Mouse (Mus musculus) hindbrain, embryonic 11.5 days (tissue): Measurements from ENCODE around the gene Dusp5. TPM values are rescaled to one million over a fixed set of nuclear protein-coding genes. Genes with fewer than 3 reads are reported as not detected.
A peak's percentile ranks its signal among the peaks of the same experiment; 100 is the strongest.

Experiments
- ATAC-seq: fragments of 200-750 bp; cut with Nextera tagmentation; 2 replicates; pipeline ENCODE4 v1.8.0; 2017; ENCODE audit warnings: mild to moderate bottlenecking, moderate TSS enrichment, moderate library complexity; ENCODE audit not compliant: low FRiP score
- DNase-seq: peaks from one replicate; pipeline ENCODE4 v3.0.0-alpha.2; 2015; ENCODE audit warnings: low spot score
- H3K27ac ChIP-seq: fragments of 300-500 bp; sonication (generic); 2 replicates; pipeline ENCODE4 v1.5.1; 2014; ENCODE audit warnings: mild to moderate bottlenecking, low read depth, low read length
- H3K27me3 ChIP-seq: fragments of 300-500 bp; sonication (generic); 2 replicates; pipeline ENCODE4 v1.6.1; 2014; ENCODE audit warnings: mild to moderate bottlenecking, low read length, moderate library complexity, mixed read lengths; ENCODE audit not compliant: control insufficient read depth, insufficient read depth
- H3K36me3 ChIP-seq: fragments of 300-500 bp; sonication (generic); 2 replicates; pipeline ENCODE4 v1.6.1; 2014; ENCODE audit warnings: mild to moderate bottlenecking, low read length, moderate library complexity, mixed read lengths; ENCODE audit not compliant: control insufficient read depth, insufficient read depth
- H3K4me1 ChIP-seq: fragments of 300-500 bp; sonication (generic); replicated peaks from 2 replicates; pipeline ENCODE4 v1.6.1; 2014; ENCODE audit warnings: low read length, mixed read lengths; ENCODE audit not compliant: control insufficient read depth, insufficient read depth
- H3K4me2 ChIP-seq: fragments of 300-500 bp; sonication (generic); replicated peaks from 2 replicates; pipeline ENCODE4 v1.6.1; 2014; ENCODE audit warnings: mild to moderate bottlenecking, low read depth, low read length
- H3K4me3 ChIP-seq: fragments of 300-500 bp; sonication (generic); 2 replicates; pipeline ENCODE4 v1.5.1; 2014; ENCODE audit warnings: low read depth, low read length
- H3K9ac ChIP-seq: fragments of 300-500 bp; sonication (generic); 2 replicates; pipeline ENCODE4 v1.6.1; 2014; ENCODE audit warnings: low read depth, low read length
- H3K9me3 ChIP-seq: fragments of 300-500 bp; sonication (generic); 2 replicates; pipeline ENCODE4 v1.6.1; 2016; ENCODE audit warnings: low read length; ENCODE audit not compliant: control insufficient read depth
- WGBS: fragments of 180-500 bp; shearing (Covaris S2); extraction: QIAGEN DNeasy Blood & Tissue Kit; methylation state at CpG from one replicate; pipeline ENCODE4 v1.1.7; 2014; 5-methylcytosine and 5-hydroxymethylcytosine counted together
- polyA plus RNA-seq: library from polyadenylated mRNA; unstranded; fragments of >200 nt; fragmentation: Nextera tagmentation; extraction: Ambion mirVana; gene quantifications from 2 replicates; pipeline ENCODE4 v1.2.1, GENCODE M21; 2014

The Dusp5 gene
- polyA plus RNA-seq, 1 experiment from 2014 or later = 2.3 TPM

DNA sequence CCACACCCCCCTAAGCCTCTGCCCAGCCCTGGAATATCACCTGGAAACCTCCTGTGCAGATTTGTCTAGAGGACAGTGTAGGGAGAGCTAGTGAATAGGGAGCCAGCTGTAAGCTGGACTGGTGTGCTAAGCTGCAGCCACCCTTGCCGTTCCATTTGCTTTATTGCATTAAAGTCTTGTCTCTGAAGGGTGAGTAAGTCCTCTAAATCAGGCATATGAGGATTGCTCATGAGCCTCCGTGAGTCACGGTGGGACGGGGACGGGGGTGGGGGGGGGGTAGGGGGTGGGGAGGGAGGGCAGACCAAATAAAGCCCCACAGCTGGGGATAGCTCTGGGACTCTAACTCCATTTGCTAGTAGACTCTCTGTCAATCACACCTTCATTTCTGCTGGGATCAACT lies 14.7 kb downstream of the Dusp5 start:
- ATAC-seq = no peak
- no peak overlapping the region for H3K4me3 ChIP-seq
- no peaks in the 10 kb centered on the region for H3K36me3 ChIP-seq
- H3K27ac ChIP-seq = no peak overlapping the region
- H3K4me2 ChIP-seq = no peak overlapping the region
- H3K4me1 ChIP-seq = no peaks in the 10 kb centered on the region
- no peak for DNase-seq
- H3K27me3 ChIP-seq = no peaks in the 10 kb centered on the region
- WGBS = 35% methylated on average over 5 of the region's 5 CpGs
- H3K9me3 ChIP-seq = no peaks in the 10 kb centered on the region
- H3K9ac ChIP-seq = no peak overlapping the region

DNA sequence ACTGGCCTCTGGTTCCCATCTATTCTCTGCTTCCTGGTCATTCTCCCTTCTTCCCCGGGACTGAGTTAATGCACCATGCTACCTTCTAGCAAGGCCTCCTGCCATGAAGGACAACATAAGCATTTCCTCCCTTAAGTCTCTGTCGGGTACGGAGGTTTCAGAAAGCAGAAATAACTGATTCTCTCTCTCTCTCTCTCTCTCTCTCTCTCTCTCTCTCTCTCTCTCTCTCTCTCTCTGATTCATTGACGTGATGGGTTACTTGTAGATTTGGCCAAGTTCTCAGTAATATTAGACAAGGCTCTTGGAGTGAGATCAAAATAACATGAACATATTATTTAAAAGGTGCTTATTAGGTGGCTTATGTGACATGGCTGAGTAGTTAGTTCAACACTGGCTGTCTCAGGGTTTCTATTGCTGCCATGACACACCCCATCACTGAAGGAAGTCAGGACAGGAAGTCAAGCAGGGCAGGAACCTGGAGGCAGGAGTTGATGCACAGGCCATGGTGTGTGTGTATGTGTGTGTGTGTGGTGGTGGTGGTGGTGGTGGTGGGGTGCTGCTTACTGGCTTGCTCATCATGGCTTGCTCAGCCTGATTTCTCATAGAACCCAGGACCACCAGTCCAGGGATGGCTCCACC lies 16.1 kb downstream of the Dusp5 start:
- Histone ChIP-seq H3K4me1 (no peaks in the 10 kb centered on the region), H3K9ac (no peak overlapping the region), H3K9me3 (no peaks in the 10 kb centered on the region), H3K36me3 (no peaks in the 10 kb centered on the region), H3K27me3 (no peaks in the 10 kb centered on the region), H3K4me2 (no peak overlapping the region), H3K4me3 (no peak overlapping the region), H3K27ac (no peak overlapping the region)
- ATAC-seq (no peak), DNase-seq (no peak)
- WGBS = 63% methylated on average over 4 of the region's 4 CpGs

DNA sequence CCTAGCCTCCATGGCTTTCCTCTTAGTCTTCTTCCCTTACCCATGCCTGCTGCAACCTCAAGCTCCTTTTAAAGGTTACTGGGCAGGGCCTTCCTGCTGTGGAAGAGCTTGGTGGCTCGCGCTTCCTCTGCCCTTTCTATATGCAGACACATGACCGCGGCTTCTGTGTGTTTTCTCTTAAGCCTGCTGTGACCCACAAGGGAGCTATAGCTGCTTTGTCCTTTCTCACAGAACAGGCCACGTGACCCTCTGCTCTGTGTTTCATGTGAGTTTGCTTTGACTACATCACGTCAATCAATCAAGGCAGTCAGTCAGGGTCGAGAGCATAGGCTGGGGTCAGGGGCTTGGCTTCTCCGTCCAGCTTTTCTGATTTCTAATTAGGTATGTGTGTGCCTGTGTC lies 18.7 kb downstream of the Dusp5 start:
- no peaks in the 10 kb centered on the region for H3K36me3 ChIP-seq
- no peak overlapping the region for H3K9ac ChIP-seq
- DNase-seq (peak; percentile 40), ATAC-seq (peak; percentile 49; the same call in 1 of the 2 replicates)
- WGBS = 18% methylated on average over 8 of the region's 8 CpGs
- H3K27ac ChIP-seq = no peak overlapping the region
- H3K27me3 ChIP-seq = no peaks in the 10 kb centered on the region
- no peak overlapping the region for H3K4me3 ChIP-seq
- no peaks in the 10 kb centered on the region for H3K4me1 ChIP-seq
- H3K9me3 ChIP-seq = no peaks in the 10 kb centered on the region
- no peak overlapping the region for H3K4me2 ChIP-seq

DNA sequence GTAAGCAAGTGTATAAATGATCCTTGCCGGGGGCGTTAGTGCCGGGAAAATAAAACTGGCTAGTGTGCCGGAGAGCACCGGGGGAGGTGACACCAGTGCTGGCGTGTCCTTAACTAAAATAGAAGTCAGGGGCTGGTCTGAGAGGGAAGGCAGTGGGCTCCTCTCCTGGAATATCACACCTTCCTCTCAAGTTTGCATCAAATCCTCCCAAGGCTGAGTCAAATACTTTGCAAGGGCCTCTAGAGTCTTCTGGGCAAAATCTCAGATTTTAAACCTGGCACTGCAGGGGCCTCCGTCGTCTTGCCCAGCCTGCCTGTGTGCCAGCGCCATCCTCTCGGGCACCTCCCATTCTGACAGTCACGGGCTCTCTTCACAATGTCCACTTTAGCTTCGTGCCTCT lies 22.1 kb downstream of the Dusp5 start:
- WGBS = 80% methylated on average over 12 of the region's 12 CpGs
- H3K36me3 ChIP-seq = no peaks in the 10 kb centered on the region

DNA sequence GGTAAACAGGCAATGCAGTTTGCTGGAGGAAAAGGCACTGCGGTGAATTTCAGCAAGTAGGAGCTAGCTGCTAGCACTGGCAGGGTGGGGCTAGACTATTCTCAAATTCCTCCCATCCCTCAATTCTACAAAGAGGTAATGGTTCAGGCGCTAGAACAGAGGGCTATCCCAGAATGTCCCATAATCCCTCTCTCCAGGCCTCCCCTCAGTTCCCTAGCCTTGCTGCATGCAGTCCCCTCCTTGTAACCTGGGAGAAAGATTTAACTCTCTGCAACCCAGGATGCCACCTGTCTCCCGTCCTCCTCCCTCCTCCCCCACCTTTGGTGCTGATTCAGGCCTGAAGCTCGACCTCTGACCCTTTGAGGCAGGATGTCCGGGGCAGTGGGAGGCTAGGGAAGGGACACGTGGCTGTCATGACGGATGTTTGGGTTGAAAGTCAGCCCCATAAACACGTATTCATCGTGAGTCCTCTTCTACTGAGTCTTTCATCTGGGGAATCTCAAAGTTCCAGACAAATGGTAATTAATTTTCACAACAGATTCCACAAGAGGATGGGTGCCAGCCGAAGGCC lies 23.4 kb downstream of the Dusp5 start:
- 32% methylated on average over 10 of the region's 10 CpGs for WGBS

More for the DNA sequence above, 22.1 kb downstream of the Dusp5 start:
- Histone ChIP-seq H3K4me3 (no peak overlapping the region), H3K27me3 (no peaks in the 10 kb centered on the region), H3K9me3 (no peaks in the 10 kb centered on the region), H3K27ac (no peak overlapping the region), H3K4me2 (no peak overlapping the region), H3K9ac (no peak overlapping the region), H3K4me1 (no peaks in the 10 kb centered on the region)
- no peak for ATAC-seq
- no peak for DNase-seq

DNA sequence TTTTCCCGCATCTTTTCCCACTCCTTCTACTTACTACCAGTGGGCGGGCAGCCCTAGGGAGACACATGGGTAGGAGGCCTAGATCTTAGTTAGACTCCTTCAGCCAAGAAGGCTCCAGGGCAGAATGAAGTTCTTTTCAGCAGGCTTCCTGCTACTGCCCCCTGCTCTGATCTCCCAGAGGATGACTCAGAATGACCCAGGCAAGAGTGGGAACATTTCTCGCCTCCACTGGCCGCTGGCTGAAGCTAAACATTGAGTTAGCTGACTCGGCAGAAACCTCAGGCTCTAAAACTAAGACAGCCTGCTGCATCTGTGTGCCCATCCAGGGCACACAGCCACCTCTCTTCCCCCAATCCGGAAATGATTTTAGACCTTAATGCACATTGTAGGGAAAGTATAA lies 23.9 kb downstream of the Dusp5 start:
- Histone ChIP-seq H3K9me3 (no peaks in the 10 kb centered on the region), H3K4me1 (no peaks in the 10 kb centered on the region), H3K27me3 (no peaks in the 10 kb centered on the region), H3K9ac (no peak overlapping the region), H3K36me3 (no peaks in the 10 kb centered on the region), H3K27ac (no peak overlapping the region), H3K4me2 (no peak overlapping the region), H3K4me3 (no peak overlapping the region)
- ATAC-seq = no peak
- no peak for DNase-seq
- 54% methylated on average over 6 of the region's 6 CpGs for WGBS

More for the DNA sequence above, 23.4 kb downstream of the Dusp5 start:
- H3K4me2 ChIP-seq = no peak overlapping the region
- H3K9me3 ChIP-seq = no peaks in the 10 kb centered on the region
- no peaks in the 10 kb centered on the region for H3K36me3 ChIP-seq
- no peak overlapping the region for H3K27ac ChIP-seq
- ATAC-seq = no peak
- H3K27me3 ChIP-seq = no peaks in the 10 kb centered on the region
- H3K4me3 ChIP-seq = no peak overlapping the region
- H3K9ac ChIP-seq = no peak overlapping the region
- no peak for DNase-seq
- H3K4me1 ChIP-seq = no peaks in the 10 kb centered on the region

DNA sequence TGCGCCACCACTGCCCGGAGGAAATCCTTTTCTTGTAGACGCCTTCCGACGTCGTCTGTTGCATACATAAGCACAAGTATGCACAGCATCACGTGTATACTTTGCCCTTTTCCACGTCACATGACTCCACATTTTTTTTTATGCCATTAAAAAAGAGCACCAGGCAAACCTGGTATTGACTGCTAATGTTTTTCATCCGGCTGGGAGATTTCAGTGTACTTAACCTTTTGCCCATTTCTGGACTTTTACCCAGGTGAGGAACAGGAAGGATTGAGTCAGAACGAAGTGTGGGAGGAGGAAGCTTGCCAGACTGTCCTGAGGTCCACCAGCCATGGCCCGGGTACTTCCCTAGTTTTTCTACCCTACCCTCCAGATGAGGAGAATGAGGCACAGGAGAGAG lies 25.5 kb downstream of the Dusp5 start:
- no peak overlapping the region for H3K4me3 ChIP-seq
- DNase-seq (no peak), ATAC-seq (no peak)
- WGBS = 91% methylated on average over 11 of the region's 11 CpGs
- H3K27ac ChIP-seq = no peak overlapping the region
- H3K9me3 ChIP-seq = no peaks in the 10 kb centered on the region
- no peaks in the 10 kb centered on the region for H3K4me1 ChIP-seq
- H3K27me3 ChIP-seq = no peaks in the 10 kb centered on the region
- H3K36me3 ChIP-seq = no peaks in the 10 kb centered on the region
- H3K4me2 ChIP-seq = no peak overlapping the region
- no peak overlapping the region for H3K9ac ChIP-seq

DNA sequence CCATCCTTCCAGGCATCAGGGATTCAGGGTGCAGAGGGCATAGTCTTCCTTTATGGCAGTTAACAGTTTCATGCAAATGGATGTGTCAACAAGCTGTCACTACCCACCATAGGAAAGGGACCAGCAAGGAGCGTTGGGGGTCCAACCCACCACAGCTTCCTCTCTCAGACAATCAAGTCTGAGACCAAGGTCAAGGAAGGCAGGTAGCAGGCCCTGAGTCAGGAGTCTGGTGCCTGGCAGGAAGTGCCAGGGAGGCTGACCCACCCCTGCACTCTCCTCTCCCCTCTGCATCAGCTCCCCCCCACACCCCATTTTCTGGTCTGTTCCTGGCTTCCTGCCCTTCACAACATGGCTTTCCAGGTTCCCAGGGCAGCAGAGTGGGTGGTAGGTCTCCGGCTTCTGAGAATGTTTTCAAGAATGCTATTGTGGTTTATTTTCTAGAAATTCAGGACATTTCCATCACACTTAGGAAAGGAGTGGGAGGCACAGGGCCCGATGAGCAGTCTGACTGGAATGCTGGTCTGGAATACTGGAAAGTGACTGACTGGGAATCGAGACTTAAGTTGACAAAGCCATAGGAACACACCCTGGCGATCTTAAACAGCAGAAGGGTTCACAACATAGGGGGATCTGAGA lies 26.2 kb downstream of the Dusp5 start:
- Histone ChIP-seq H3K9me3 (no peaks in the 10 kb centered on the region), H3K27me3 (no peaks in the 10 kb centered on the region), H3K36me3 (no peaks in the 10 kb centered on the region), H3K27ac (no peak overlapping the region), H3K9ac (no peak overlapping the region), H3K4me3 (no peak overlapping the region), H3K4me2 (no peak overlapping the region), H3K4me1 (no peaks in the 10 kb centered on the region)
- 76% methylated on average over 5 of the region's 5 CpGs for WGBS
- ATAC-seq (no peak), DNase-seq (no peak)

DNA sequence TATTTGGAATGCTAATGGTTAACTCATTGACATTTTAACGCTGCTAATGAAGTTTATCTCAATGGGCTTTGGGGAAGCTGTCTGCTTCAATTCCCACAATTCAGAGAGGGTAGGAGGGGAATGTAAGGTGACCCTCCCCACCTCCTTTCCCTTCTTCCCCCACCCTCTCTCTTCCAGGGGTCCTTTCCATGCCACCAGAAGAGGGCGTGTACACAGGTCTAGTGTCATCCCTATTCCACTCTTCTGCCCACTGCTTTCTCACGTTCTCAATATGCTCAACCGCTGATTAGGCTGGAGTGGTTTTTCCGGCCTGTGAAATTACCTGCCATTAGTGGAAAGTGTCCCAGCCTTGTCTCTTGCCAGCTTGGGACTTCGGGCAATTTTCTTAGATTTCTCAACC lies 27.9 kb downstream of the Dusp5 start:
- Histone ChIP-seq H3K36me3 (no peaks in the 10 kb centered on the region), H3K9ac (no peak overlapping the region), H3K9me3 (no peaks in the 10 kb centered on the region), H3K4me3 (no peak overlapping the region), H3K4me2 (no peak overlapping the region), H3K27ac (no peak overlapping the region), H3K27me3 (no peaks in the 10 kb centered on the region), H3K4me1 (no peaks in the 10 kb centered on the region)
- ATAC-seq (no peak), DNase-seq (no peak)
- 42% methylated on average over 6 of the region's 6 CpGs for WGBS
